Mouse (Mus musculus) kidney, adult 11 months (tissue): ENCODE measurements around the gene Unc45a.
"Not testable (repeated sequence)": the region's sequence is repeated elsewhere in the genome, so short reads cannot be mapped to it uniquely, and the experiment has no call there.

ENCODE experiments used
- DNase-seq: peaks from one replicate; pipeline ENCODE4 v3.0.0; 2022

Gene Unc45a

DNA sequence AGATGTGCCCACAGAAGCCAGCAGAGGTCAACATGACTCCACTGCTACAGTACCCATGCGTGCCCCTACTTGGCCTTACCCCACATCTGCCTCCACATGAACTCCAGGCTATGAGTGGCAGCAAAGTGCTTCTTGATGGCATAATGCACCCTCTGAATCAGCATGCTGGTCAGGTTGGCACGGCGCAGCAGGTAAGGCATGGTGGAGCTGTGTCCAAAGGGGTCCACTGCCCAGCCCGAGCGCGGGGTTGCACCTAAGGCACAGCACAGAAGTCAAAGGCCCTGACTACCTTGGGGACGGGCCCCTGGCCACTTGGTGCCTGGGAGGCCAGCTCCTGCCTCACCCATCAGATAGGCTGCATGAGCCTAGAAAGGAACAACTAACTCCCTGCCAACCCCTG lies 26.4 kb upstream of the Unc45a start:
- DNase-seq = no peak

DNA sequence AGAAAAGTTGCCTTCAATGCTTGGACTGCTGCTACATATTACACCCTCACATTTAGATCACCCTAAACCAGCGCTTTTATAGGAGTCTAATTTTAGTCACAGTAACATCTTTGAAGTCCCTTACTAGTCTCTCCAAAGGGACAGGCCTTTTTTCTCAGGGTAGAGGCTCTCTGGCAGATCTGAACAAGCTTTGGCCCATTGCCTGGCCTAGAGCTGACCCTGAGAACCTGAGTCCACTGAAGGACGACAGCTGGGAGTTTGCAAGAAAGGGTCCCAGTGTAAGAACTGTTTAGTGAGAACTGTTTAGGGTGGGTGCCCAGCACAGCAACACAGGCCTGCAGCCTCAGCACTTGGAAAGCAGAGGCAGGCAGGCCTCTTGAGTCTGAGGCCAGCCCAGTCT lies 25.0 kb upstream of the Unc45a start:
- DNase-seq = no peak

DNA sequence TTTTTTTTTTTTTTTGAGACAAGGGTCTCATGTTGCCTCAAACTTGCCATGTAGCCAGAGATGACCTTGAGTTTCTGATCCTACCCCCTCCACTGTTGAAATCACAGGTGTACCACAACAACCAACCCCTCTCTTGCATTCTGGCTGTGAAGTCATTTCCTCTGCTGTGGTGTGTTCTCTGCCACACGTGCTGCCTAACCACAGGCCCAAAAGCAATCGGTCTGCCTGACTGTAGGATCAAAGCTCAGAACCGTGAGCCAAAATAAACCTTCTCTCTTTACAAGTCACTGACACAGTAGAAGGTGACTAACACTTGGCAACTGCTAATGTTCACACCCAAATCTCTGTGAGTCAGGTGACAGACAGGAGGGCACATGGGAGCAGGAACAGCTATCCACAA lies 19.6 kb upstream of the Unc45a start:
- no peak for DNase-seq

DNA sequence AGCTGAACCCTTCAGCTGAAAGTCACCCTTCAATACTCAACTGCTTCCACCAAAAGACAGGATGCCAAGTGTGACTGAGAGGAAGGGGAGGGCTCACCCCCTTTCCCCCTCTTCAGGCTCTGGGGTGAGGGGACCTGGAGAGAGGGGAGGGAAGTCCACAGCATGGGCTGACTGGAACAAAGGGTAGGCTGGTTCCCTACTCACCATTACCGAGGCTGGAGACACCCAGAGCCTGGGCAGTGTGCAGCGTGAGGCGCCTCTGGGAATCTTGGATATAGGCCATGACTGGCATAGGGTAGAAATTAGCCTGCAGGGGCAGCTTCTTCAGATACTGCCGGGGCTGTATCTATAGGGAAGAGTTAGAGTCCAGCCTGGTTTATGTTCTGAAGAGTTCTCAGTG lies 17.2 kb upstream of the Unc45a start:
- no peak for DNase-seq

DNA sequence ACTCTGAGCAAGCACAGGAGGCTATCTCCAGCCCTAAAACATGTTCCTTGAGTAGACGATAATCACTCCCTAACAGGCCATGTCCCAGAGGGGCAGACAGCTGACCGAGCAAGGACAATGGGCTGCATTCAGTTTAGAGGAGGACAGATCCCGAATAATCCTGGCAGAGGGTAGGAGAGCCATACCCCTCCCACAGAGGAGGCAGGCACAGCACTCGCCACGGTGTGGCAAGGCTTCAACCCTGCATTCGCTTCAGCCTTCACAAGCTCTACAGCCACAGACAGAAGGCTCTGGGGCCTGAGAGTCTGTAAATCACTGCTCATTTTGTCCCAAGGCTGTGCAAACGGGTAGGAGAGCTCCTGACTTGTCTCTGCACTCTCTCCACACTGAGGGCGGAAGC lies 16.4 kb upstream of the Unc45a start:
- DNase-seq = no peak

DNA sequence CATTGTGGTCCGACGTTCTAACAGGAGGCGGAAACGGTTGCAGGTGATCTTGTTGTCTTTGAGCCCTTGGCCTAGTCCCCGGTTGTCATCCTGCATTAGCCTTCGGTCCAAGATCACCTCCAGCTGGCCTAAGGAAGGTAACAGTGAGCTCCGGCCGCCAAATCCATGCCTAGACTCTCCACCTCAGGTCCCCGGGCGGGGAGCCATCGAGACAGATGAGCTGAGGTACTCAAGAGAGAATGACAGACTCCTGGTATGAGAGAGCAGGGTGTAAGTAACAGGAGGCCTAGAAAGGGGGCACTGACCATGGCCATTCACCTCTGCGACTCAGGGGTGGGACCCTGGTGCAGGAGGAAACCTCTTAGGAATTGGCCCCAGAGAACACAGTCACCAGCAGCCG lies 15.5 kb upstream of the Unc45a start:
- DNase-seq = no peak

DNA sequence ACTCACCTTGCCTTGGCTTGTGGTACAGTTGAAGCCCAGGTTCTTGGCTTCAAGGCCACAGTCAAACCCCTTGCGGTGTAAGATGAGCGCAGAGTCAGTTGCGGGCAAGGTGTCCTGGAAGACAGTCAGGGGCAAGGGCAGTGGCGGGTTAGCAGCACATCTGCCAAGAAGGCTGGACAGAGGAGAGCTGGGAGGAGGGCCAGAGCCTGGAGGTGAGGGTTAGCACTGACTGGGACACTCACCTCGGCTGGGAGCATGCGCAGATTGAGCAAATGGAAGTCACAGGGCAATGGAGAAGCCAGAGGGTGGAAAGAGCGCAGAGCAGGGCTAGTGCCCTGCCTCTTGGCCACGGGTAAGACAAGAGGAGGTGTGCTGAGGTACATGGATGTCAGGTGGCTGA lies 12.1 kb upstream of the Unc45a start:
- DNase-seq = no peak

DNA sequence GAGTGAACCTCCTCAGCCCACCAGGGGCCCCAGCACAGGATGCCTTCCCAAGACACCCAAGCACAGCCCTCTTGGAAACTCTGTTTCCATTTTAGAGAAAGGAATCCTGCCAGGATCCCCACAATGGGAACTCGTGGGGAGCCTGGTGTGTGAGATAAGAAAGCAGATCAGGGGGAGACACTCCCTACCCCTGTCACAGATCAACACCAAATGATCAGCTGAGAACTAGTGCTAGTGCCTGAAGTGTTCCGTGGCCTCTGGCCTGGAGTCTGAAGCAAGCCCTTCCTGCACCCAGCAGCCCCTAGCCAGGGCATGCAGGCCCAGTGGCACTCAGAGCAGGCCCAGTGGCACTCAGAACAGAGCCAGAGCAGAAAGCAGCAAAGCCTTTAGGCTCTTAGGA lies 10.0 kb upstream of the Unc45a start:
- DNase-seq = no peak

DNA sequence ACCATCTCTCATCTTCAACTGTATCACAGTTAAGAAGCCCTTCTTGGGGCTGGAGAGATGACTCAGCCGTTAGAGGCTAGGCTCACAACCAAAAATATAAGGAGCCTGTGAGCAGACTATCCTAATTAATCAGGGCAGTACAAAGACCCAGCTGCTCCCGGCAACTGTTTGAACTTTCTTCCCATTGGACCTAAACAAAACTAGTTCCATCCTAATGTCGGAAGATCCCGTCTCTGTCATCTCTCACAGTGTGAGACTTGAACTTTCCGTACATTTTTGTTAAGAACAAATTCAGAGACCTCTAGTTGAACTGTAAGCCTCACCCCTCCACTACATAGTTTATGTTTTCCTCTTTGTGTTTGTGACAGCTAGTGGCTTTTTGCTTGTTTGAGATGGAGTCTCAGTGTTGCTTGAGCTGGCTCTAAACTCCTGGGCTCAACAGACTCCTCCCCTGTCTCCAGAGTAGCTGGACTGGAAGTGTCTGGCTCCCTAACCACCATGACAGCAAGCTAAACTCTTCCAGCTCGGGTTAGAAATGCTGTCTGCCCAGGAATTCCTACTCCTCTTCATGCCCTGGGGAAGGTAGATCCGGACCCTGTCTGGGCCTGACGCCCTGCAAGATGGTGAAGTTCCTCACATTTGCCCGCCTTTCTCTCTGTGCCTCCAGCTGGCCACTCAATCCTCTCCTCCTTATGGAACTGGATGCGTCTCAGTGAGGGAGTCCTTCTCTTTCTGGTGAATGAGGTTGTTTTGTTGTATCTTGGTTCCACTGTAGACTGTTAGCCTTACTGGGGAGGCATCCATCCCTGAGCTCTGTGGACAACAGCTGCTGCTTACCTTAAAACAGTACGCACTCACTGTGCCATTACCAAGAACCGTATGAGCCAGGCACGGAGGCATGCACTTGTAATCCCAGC lies 7.1 kb upstream of the Unc45a start:
- no peak for DNase-seq

DNA sequence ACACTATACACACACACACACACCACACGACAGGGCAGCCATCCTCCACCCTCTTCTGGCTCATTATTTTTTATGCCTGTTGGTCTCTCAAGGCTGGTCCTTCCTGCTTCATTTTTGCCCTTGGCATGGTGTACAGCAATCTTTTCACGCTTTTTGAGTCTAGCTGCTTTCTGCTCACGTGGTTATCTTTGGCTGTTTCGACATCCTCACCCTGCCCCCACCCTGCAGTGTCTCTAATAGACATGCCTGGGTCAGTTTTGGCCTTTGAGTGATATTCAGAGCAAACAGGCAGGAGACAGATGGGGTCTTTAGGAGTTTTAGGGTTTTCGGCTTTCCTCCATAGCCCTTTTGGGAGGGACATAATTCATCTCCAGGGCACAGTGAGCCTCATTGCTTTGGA lies 6.0 kb upstream of the Unc45a start:
- no peak for DNase-seq

DNA sequence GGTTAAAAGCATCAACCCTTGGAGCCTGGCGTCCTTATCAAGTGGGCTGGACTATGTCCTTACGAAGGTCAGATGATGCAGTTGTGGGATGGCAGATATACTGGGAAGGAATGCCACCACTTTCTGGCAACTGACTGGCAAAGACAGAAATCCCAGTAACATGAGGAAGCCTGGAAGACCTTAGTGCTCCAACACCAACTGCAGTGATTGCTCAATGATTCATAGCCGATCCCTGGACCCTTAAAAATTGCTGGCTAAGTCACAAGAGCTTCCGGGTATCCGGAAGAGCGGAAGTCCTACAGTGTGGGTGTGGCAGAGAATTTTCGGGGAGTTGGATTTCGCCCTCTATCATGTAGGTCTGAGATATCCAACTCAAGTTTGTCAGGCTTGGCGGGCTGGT lies 5.4 kb upstream of the Unc45a start:
- DNase-seq = no peak

DNA sequence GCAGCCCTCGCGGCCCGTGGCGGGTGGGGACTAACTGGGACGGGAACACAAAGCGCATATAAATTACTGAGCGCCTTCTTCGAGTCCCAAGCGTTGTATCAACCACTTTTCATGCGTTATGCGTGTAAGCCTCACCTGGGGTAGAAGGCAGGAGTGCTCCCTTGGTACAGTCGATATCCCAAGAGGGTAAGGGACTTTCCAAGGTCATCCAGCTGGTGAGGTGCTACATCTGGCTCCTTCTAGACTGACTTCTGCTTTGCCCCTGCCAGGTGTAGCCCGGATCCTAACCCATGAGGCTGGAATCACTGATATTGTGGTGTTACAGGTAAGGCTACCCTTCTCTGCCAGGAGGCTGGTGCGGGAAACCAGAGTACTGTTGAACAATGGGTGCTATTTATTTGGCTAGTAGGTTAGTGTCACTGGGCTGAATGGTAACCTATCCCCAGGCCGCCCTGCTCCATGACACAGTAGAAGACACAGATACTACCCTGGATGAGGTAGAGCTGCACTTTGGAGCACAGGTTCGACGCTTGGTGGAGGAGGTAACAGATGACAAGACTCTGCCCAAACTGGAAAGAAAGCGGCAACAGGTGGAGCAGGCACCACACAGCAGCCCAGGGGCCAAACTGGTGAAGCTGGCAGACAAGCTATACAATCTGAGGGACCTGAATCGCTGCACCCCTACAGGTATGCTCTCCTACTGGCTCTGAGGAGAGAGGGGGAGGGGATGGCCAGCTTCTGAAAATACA lies 2.6 kb upstream of the Unc45a start:
- no peak for DNase-seq

DNA sequence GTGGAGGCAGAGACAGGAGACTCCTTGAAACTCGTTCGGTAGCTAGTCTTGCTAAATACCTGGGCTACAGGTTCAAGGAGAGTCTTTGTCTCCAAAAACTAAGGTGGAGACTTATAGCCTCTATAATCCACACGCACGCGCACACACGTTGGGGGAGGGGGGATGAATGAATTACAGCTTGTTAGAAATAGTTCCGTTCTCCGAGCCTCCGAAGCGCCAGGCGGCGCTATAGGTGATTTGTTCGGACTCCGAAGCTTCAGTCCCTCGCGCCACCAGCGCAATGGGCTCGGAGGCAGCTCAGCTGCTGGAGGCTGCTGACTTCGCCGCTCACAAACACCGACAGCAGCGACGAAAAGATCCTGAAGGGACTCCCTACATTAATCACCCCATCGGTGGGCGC lies 2.1 kb upstream of the Unc45a start, which contains the start of gene Hddc3:
Gene Hddc3 (plus strand): TSS at position 247 of the 400 bp plus-strand sequence.
- peak; percentile 90 for DNase-seq

DNA sequence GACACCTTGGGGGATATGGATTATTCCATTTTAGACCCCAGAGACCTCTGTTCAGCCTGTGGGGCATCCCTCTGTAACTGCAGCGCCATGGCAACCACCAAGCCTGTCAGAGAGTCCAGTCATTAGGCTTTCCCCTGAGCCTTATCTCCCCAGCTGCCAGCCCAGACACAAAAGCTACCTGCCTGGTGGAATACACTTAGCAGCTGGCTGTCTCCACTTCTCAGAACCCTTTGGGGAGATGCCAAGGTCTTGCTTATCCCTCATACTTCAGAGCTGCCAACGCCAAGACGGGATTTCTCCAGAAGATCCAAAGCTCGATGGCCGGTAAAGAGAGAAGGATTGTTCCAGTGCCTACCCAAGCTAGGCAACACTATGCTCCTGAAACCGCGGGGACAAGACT lies 988 bp upstream of the Unc45a start:
- DNase-seq = no peak

DNA sequence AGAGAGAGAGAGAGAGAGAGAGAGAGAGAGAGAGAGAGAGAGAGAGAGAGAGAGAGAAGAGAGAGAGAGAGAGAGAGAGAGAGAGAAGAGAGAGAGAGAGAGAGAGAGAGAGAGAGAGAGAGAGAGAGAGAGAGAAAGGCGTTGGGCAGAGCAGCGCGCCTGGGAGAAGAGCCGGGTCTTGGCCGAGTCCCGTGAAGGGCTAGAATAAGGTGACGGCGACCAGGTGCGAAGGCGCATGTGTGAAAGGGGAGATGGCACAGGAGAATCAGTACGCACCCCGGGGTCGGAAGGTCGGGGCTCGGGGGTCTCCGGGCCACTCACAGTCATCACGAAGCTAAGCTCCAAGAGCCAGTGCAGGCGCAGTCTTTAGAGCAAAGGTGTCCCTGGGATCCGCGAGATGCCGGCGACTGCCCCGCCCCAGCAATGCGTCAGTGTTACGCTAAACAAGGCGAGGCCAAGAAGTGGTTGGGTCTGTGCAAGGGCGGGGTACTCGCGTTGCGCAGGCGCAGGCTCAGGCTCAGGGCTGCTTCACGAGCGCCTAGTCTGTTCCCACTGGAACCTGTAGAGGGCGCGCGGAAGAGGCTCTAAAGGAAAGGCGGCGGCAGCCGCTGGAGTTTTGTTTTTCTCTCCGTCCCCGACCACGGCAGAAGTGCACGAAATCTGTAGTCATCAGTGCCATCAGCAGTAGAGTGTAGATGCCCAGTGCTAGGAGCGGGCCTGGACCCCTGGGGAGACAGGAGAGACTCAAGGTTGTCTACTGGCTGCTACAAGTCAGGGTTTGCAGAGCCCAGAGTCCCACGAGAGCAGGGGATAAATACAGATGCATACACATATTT lies 794 bp downstream of the Unc45a start:
- DNase-seq = peak; percentile 98

DNA sequence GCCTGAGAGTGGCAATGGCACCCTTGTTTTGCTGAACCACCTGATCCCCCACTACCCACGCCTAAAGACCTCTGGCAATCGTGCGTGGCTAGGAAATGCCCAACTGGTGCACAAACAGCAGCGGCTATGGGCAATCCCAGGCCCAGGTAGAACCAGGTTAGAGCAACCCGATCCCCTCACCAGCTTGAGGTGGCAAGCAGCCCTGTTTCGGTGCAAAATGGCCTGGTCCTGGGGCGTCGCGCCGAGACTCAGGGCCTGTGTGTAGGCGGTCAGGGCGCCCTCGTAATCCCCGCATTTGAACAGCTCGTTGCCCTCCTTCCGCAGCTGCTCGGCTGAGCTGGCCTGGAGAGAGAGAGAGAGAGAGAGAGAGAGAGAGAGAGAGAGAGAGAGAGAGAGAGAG lies 1.4 kb downstream of the Unc45a start:
- peak; percentile 28 for DNase-seq

DNA sequence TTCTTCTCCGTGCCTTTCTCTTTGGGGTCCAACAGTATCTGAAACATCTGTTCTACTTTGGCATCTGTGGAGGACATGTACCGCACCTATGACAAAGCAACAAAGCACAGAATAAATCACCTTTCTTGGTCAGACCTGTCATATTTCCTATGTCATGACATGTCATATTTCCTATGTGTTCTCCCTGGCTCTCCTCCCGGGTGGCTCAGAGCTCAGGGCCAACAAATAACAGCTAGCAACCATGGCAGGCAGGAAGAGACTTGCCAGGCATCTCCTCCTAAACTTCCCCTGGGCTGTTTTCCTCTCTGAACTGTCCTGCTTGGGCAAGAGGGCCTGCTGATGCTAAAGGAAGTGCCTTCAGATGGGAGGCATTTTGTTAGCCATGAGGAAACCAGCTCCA lies 3.9 kb downstream of the Unc45a start:
- DNase-seq = no peak

DNA sequence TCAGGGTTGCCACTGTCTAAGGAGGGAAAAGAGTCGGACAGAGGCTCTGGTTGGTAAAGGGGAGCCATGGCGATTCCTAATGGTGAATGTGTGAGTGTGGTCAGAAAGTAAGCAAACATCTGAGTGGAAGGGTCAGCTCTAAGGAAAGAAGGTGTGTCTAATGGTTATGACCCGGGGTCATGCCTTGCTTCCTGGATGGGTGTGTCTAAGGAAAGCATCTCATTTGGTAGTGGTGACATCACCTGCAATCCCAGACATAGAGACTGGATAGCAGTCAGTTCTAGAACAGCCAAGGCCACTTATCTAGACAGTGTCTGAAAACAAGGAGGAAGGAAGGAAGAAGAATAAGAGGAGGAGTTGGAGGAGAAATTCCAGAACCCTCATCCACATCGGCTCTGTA lies 6.0 kb downstream of the Unc45a start:
- DNase-seq = no peak

DNA sequence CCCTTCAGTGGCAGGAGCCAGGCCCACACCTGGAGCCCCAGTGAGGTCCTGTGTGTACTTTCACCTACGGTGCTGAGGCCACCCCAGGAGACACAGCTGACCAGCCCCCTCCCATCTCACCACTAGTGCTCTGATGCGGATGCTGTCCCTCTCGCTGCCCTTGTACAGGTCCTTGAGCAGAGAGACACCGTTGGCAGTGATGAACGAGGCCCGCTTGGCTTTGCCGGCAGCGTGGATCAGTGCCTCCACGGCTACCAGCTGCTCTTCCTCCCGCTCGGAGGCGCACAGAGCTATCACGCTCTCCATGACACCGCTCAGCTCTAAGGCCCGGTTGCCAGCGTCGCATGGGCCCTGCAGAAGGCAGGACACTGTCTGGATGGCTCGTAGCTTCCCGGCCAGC lies 9.4 kb downstream of the Unc45a start:
- DNase-seq = no peak

DNA sequence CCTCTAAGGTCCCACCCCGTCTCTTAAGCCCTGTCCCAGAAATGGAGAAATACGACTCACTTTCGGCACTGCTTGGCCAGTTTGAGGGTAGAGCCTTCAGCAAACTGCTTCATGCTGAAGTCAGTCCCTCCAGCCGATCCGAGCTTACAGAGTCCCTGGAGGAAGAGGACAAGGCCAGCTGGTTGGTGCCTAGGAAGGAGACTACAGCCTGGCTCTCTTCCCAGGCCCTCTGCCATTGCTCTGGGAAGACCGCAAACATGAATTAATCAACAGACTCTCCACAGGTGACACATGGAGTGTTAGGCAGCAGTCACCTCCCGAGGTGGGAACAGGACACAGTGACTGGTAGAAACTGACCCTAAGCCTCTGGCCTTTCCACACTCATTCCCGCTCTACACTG lies 10.5 kb downstream of the Unc45a start:
- no peak for DNase-seq

DNA sequence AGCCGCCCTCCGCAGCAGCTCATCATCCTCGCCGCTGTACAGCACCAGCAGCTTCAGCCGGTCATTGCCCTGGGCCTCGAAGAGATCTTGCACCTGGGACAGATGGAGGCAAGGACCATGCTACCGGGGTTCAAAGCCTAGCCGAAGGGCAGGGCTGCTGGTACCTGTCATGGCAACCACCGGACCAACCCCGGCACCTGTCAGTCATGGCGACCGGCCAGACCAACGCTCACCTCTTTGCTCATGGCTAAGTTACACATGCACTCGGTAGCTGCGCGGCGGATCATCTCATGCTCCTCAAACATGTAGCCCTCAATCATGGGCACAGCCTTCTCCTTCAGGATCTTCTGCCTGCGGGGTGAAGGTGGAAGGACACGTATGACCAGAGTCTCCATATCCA lies 14.7 kb downstream of the Unc45a start:
- no peak for DNase-seq

DNA sequence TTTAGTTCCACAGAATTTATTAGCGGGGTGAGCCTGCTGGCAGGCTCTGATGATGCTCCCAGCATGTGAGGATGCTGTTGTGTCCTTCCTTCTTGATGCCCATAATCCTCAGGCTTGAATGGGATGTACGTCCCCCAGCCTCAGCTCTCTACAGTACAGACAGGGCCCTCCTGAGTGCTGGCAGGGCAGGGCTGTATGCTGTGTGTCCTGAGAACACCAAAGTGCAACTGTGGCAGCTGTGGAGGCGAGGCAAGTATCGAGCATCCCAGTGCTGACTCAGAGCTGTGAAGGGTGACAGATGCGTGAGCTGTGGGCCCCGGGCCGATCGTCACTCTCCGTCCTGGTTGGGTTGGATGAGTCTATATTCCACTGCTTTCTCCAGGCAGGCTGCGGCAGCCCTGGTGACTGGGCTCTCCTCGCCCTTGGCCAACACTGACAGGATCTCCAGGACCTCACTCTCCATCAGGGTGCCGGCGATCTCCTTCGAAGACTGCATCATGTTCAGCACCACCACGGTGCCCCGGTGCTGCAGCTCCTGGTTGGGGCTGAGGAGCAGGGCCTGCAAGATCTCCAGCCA lies 15.4 kb downstream of the Unc45a start:
- no peak for DNase-seq

DNA sequence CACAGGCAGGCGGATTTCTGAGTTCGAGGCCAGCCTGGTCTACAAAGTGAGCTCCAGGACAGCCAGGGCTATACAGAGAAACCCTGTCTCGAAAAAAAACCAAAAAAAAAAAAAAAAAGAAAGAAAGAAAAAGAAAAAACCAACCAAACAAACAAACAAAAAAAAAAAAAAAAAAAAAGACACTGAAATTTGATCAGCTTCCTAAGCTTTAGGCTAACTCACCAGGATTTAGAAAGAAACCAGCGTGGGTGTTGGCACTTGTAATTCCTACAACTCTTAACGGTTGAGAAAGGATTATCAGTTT lies 16.0 kb downstream of the Unc45a start:
- not testable (repeated sequence) for DNase-seq
